Mouse (Mus musculus) heart, embryonic 10.5 days (tissue): ENCODE data around the gene Gusb. TPM values are rescaled to one million over a fixed set of nuclear protein-coding genes. Genes with fewer than 3 reads are reported as not detected.

Experiments
- DNase-seq: peaks from one replicate; pipeline ENCODE4 v3.0.0-alpha.2; 2017; ENCODE audit warnings: low spot score
- H3K27ac ChIP-seq: fragments of 300-500 bp; sonication (generic); 2 replicates; pipeline ENCODE4 v1.5.1; 2016; ENCODE audit warnings: mild to moderate bottlenecking
- H3K27me3 ChIP-seq: fragments of 300-500 bp; sonication (generic); 2 replicates; pipeline ENCODE4 v1.6.1; 2016; ENCODE audit warnings: mild to moderate bottlenecking; ENCODE audit not compliant: poor library complexity, insufficient read depth, severe bottlenecking
- H3K36me3 ChIP-seq: fragments of 300-500 bp; sonication (generic); 2 replicates; pipeline ENCODE4 v1.6.1; 2016; ENCODE audit warnings: mild to moderate bottlenecking, moderate library complexity
- H3K4me1 ChIP-seq: fragments of 300-500 bp; sonication (generic); 2 replicates; pipeline ENCODE4 v1.6.1; 2016; ENCODE audit warnings: mild to moderate bottlenecking
- H3K4me3 ChIP-seq: fragments of 300-500 bp; sonication (generic); 2 replicates; pipeline ENCODE4 v1.5.1; 2016; ENCODE audit warnings: mild to moderate bottlenecking, moderate library complexity
- H3K9me3 ChIP-seq: fragments of 300-500 bp; sonication (generic); 2 replicates; pipeline ENCODE4 v1.6.1; 2016; ENCODE audit warnings: mild to moderate bottlenecking, moderate library complexity
- WGBS: fragments of 180-500 bp; shearing (Covaris S2); methylation state at CpG from one replicate; pipeline ENCODE4 v1.1.7; 2016; 5-methylcytosine and 5-hydroxymethylcytosine counted together
- polyA plus RNA-seq: library from polyadenylated mRNA; unstranded; fragments of >200 nt; fragmentation: Nextera tagmentation; extraction: Ambion mirVana; gene quantifications from 2 replicates; pipeline ENCODE4 v1.2.1, GENCODE M21; 2016

Gusb gene
- polyA plus RNA-seq, 1 experiment from 2014 or later, result 56.8 TPM

DNA sequence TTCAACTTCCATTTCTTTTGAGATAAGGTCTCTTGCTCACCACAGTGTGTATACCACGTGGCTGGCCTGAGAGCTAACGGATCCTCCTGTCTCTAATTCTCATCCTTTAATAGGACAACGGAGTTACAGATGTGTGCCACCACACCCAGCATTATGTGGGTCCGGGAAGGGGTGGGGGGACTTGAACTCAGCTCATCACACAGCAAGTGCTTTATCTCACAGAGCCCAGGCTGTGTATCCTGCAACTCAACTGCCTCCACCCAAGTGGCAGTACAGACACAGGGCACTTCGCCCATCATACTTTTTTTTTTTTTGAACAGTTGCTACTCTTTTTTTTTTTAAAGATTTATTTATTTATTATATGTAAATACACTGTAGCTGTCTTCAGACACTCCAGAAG is 11.0 kb downstream of the Gusb start:
- DNase-seq, result no peak
- Histone ChIP-seq H3K9me3 (no peaks in the 10 kb centered on the region), H3K27me3 (no peaks in the 10 kb centered on the region), H3K4me1 (no peaks in the 10 kb centered on the region), H3K36me3 (peaks cover 50% of the 10 kb centered on the region), H3K27ac (no peak overlapping the region), H3K4me3 (no peak overlapping the region)
- 87% methylated on average over 5 of the region's 5 CpGs for WGBS

GRCm38 (mm10) chr5:129989376-129989775 is 13.5 kb downstream of the Gusb start:
- DNase-seq, result no peak
- H3K36me3 ChIP-seq, result peaks cover 46% of the 10 kb centered on the region

GRCm38 (mm10) chr5:129980216-129980615 is 22.6 kb downstream of the Gusb start:
- DNase-seq, result no peak
- Histone ChIP-seq H3K4me1 (peaks cover 26% of the 10 kb centered on the region), H3K27ac (no peak overlapping the region), H3K36me3 (peaks cover 28% of the 10 kb centered on the region), H3K4me3 (no peak overlapping the region), H3K9me3 (no peaks in the 10 kb centered on the region), H3K27me3 (no peaks in the 10 kb centered on the region)
- 39% methylated on average over 3 of the region's 3 CpGs for WGBS

More at GRCm38 (mm10) chr5:129989376-129989775, 13.5 kb downstream of the Gusb start:
- no peaks in the 10 kb centered on the region for H3K9me3 ChIP-seq
- H3K27ac ChIP-seq, result no peak overlapping the region
- WGBS, result 83% methylated on average over 13 of the region's 13 CpGs
- no peak overlapping the region for H3K4me3 ChIP-seq
- H3K27me3 ChIP-seq, result no peaks in the 10 kb centered on the region
- no peaks in the 10 kb centered on the region for H3K4me1 ChIP-seq

DNA sequence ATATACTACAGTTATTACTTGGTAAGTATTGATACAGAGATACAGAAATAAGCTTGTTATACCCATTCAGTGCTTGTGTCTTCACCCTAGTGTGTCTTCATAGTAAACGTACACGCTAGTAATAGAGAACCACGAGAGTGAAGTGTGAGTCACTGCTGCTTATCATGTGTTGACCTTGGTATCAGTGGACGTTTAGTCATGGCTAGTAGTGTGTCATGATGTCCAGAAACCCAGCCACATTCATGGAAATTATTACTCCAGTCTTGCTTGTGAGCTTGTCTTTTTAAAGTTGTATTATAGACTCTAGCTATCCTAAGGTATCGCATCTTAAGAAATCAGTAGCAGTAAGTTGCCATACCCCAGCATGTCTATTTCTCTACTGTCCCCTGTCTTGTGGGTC is 24.2 kb downstream of the Gusb start:
- Histone ChIP-seq H3K36me3 (peaks cover 24% of the 10 kb centered on the region), H3K9me3 (no peaks in the 10 kb centered on the region), H3K27ac (no peak overlapping the region), H3K4me3 (no peak overlapping the region), H3K27me3 (no peaks in the 10 kb centered on the region), H3K4me1 (peaks cover 26% of the 10 kb centered on the region)
- WGBS, result 47% methylated on average over 5 of the region's 5 CpGs
- no peak for DNase-seq

GRCm38 (mm10) chr5:129977768-129978167 is 25.1 kb downstream of the Gusb start:
- Histone ChIP-seq H3K36me3 (peaks cover 16% of the 10 kb centered on the region; the same call in 1 of the 2 replicates), H3K4me1 (peaks cover 26% of the 10 kb centered on the region), H3K9me3 (no peaks in the 10 kb centered on the region), H3K4me3 (no peak overlapping the region), H3K27ac (no peak overlapping the region), H3K27me3 (no peaks in the 10 kb centered on the region)
- 79% methylated on average over 4 of the region's 4 CpGs for WGBS
- DNase-seq, result no peak

- H3K27me3 ChIP-seq, result no peaks in the 10 kb centered on the region
- H3K9me3 ChIP-seq, result no peaks in the 10 kb centered on the region
- no peak for DNase-seq
- H3K27ac ChIP-seq, result no peak overlapping the region
- peaks cover 22% of the 10 kb centered on the region; the same call in 1 of the 2 replicates for H3K36me3 ChIP-seq
- WGBS, result 80% methylated on average over 4 of the region's 4 CpGs
- peaks cover 14% of the 10 kb centered on the region for H3K4me1 ChIP-seq
- no peak overlapping the region for H3K4me3 ChIP-seq
Observed at GRCm38 (mm10) chr5:129974866-129975311, 28.0 kb downstream of the Gusb start.

DNA sequence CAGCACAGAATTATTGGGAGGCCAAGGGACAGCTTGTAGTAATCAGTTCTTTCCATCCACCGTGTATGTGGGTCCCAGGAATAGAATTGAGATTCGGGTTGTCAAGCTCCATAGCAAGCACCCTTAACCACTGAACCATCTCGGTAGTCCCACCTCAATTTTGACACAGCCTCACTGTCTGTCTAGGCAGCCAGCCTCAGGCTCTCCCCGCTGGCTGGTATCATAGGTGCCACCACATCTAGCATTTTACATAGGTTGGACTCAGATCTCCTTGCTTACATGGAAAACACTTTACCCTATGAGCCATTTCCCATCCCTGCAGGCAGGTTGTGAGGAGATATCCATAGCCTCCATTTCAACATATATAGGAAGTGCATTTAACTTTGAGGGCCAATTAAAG is 28.5 kb downstream of the Gusb start:
- Histone ChIP-seq H3K4me1 (peaks cover 9% of the 10 kb centered on the region), H3K36me3 (peaks cover 22% of the 10 kb centered on the region; the same call in 1 of the 2 replicates), H3K4me3 (no peak overlapping the region), H3K27me3 (no peaks in the 10 kb centered on the region), H3K27ac (no peak overlapping the region), H3K9me3 (no peaks in the 10 kb centered on the region)
- WGBS, result 85% methylated on average over 4 of the region's 4 CpGs
- no peak for DNase-seq

DNA sequence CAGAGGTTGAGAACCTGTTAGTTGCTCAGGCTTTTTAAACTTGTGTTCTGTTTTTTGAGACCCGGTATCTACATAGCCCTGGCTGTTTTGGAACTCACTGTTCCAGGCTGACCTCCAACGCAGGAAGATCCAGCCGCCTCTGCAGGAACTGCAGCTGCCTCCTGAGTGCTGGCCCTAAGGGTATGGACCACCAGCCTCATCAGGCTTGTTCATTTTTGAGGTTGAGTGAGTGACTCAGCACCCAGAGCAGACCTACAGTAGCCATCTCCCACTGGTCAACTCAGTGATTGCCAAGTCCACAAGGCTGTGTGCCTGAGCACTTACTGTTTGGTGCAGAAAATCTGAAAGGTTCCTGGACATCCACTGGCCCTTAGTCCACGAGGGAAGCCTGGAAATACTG is 31.4 kb downstream of the Gusb start:
- Histone ChIP-seq H3K9me3 (no peaks in the 10 kb centered on the region), H3K27ac (no peak overlapping the region), H3K4me3 (no peak overlapping the region), H3K36me3 (peaks cover 22% of the 10 kb centered on the region; the same call in 1 of the 2 replicates), H3K27me3 (no peaks in the 10 kb centered on the region), H3K4me1 (no peaks in the 10 kb centered on the region)
- DNase-seq, result no peak
- WGBS, result 84% methylated on average over 4 of the region's 4 CpGs

- no peak for DNase-seq
- no peaks in the 10 kb centered on the region for H3K27me3 ChIP-seq
- H3K27ac ChIP-seq, result no peak overlapping the region
- 85% methylated on average over 7 of the region's 7 CpGs for WGBS
- H3K36me3 ChIP-seq, result peaks cover 7% of the 10 kb centered on the region; the same call in 1 of the 2 replicates
- no peaks in the 10 kb centered on the region for H3K9me3 ChIP-seq
- no peak overlapping the region for H3K4me3 ChIP-seq
- no peaks in the 10 kb centered on the region for H3K4me1 ChIP-seq
Observed at GRCm38 (mm10) chr5:129968417-129968816, 34.4 kb downstream of the Gusb start.

DNA sequence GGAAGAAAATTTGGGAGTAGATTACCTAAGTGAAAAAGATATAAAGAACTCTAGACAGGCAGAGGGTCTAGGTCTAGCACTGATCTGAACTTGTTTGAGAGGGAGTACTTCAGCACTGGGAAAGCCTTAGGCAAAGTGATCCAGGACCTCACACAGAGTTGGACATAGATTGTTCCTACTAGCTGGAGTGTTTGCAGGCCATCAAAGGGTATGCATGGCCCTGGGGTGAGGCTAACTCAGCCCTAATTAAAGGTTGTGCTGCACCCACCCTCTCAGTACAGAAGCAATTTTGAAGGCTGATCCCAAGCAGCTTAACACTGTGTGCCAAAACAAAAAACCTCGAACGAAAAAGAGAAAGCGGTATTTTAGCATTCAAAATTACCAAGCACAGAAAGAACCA is 36.4 kb downstream of the Gusb start:
- Histone ChIP-seq H3K36me3 (peaks cover 1% of the 10 kb centered on the region; the same call in 1 of the 2 replicates), H3K27ac (no peak overlapping the region), H3K4me1 (no peaks in the 10 kb centered on the region), H3K27me3 (no peaks in the 10 kb centered on the region), H3K9me3 (no peaks in the 10 kb centered on the region), H3K4me3 (no peak overlapping the region)
- DNase-seq, result no peak
- 92% methylated on average over 3 of the region's 3 CpGs for WGBS

GRCm38 (mm10) chr5:129963224-129963623 is 39.6 kb downstream of the Gusb start:
- DNase-seq, result no peak
- Histone ChIP-seq H3K27ac (no peak overlapping the region), H3K4me1 (no peaks in the 10 kb centered on the region), H3K27me3 (no peaks in the 10 kb centered on the region), H3K9me3 (no peaks in the 10 kb centered on the region), H3K4me3 (no peak overlapping the region), H3K36me3 (peaks cover 9% of the 10 kb centered on the region)
- WGBS, result 89% methylated on average over 4 of the region's 4 CpGs

- DNase-seq, result no peak
- WGBS, result 71% methylated on average over 6 of the region's 6 CpGs
- Histone ChIP-seq H3K9me3 (no peaks in the 10 kb centered on the region), H3K4me3 (no peak overlapping the region), H3K4me1 (peaks cover 11% of the 10 kb centered on the region), H3K27me3 (no peaks in the 10 kb centered on the region), H3K27ac (no peak overlapping the region), H3K36me3 (peaks cover 12% of the 10 kb centered on the region)
Observed at GRCm38 (mm10) chr5:129955792-129956191, 47.1 kb downstream of the Gusb start.

- 50% methylated on average over 5 of the region's 5 CpGs for WGBS
- no peaks in the 10 kb centered on the region for H3K27me3 ChIP-seq
- no peak overlapping the region for H3K4me3 ChIP-seq
- peaks cover 7% of the 10 kb centered on the region; the same call in 1 of the 2 replicates for H3K36me3 ChIP-seq
- H3K4me1 ChIP-seq, result peaks cover 11% of the 10 kb centered on the region
- no peak overlapping the region for H3K27ac ChIP-seq
- H3K9me3 ChIP-seq, result no peaks in the 10 kb centered on the region
- no peak for DNase-seq
Observed at GRCm38 (mm10) chr5:129954473-129955254, 48.2 kb downstream of the Gusb start.
